Comparison of ENCODE assay signal across 8 mouse cellular contexts in genomic region chr2:25982052-25982425, GRCm38 (mm10). TPM values are rescaled to one million over a fixed set of nuclear protein-coding genes. Genes with fewer than 3 reads are reported as not detected.
DNase-seq lines count a peak whose midpoint lies in the region; ATAC-seq lines count a peak whose summit lies in the region.

No protein-coding gene starts in this region.

- no peaks in the 10 kb centered on the region for H3K27me3 ChIP-seq in hindbrain, embryonic 16.5 days (replicated peaks; ENCODE audit: control insufficient read depth, insufficient read depth, low read length)
- H3K27me3 ChIP-seq in limb, embryonic 15.5 days, result no peaks in the 10 kb centered on the region

- peak overlapping the region; percentile 82 for H3K4me3 ChIP-seq in hindbrain, embryonic 16.5 days (ENCODE audit: low read length)
- peak overlapping the region; percentile 93 for H3K4me3 ChIP-seq in limb, embryonic 15.5 days

- H3K9ac ChIP-seq in hindbrain, embryonic 16.5 days (ENCODE audit: low read depth, low read length), result peak overlapping the region; percentile 97
- H3K9ac ChIP-seq in limb, embryonic 15.5 days, result peak overlapping the region; percentile 95

- H3K27ac ChIP-seq in hindbrain, embryonic 16.5 days (ENCODE audit: low read depth, low read length), result peak overlapping the region; percentile 92
- peak overlapping the region; percentile 90; the same call in 1 of the 2 replicates for H3K27ac ChIP-seq in limb, embryonic 15.5 days

- WGBS in hindbrain, embryonic 16.5 days, result 1% methylated on average over 16 of the region's 16 CpGs
- WGBS in limb, embryonic 15.5 days, result under 1% methylated on average over 16 of the region's 16 CpGs

- peak overlapping the region; percentile 69 for H3K4me2 ChIP-seq in hindbrain, embryonic 16.5 days (ENCODE audit: low read length)
- H3K4me2 ChIP-seq in limb, embryonic 15.5 days, result peak overlapping the region; percentile 81

- ATAC-seq in hindbrain, embryonic 16.5 days, result no peak
- no peak for ATAC-seq in limb, embryonic 15.5 days (ENCODE audit: insufficient number of reproducible peaks, low FRiP score, low TSS enrichment, low read depth)

- DNase-seq in layer of hippocampus, adult 11-12 months (ENCODE audit: low spot score), result peak; percentile 42
- DNase-seq in layer of hippocampus, adult 9-10 months (ENCODE audit: low spot score), result no peak
- peak; percentile 70 for DNase-seq in cerebellum, adult 8-10 months
- DNase-seq in gastrocnemius, adult 18-20 months (ENCODE audit: low spot score), result peak; percentile 59
- DNase-seq in naive thymus-derived CD4-positive, alpha-beta T cell, adult 2 months (ENCODE audit: low read depth), result peak; percentile 49
- peak; percentile 8 to 18 for DNase-seq in thymus, postnatal 10 days (ENCODE audit: low spot score in 2 of 2)

- H3K9me3 ChIP-seq in hindbrain, embryonic 16.5 days (ENCODE audit: control insufficient read depth, low read length), result no peaks in the 10 kb centered on the region
- no peaks in the 10 kb centered on the region for H3K9me3 ChIP-seq in limb, embryonic 15.5 days

- no peaks in the 10 kb centered on the region for H3K36me3 ChIP-seq in hindbrain, embryonic 16.5 days (ENCODE audit: control insufficient read depth, insufficient read depth, low read length)
- H3K36me3 ChIP-seq in limb, embryonic 15.5 days, result no peaks in the 10 kb centered on the region

- H3K4me1 ChIP-seq in hindbrain, embryonic 16.5 days (ENCODE audit: control insufficient read depth, insufficient read depth, low read depth, low read length), result peaks cover 40% of the 10 kb centered on the region
- peaks cover 43% of the 10 kb centered on the region for H3K4me1 ChIP-seq in limb, embryonic 15.5 days

RNA-seq across cellular contexts. Expression of gene Camsap1, which starts 1.0 kb away (rescaled TPM):
- 10 to 100 TPM; 41.6 to 52.5 TPM for total RNA-seq in gastrocnemius, adult 18-20 months (2021)
- 23.6 and 46.8 TPM in 2 replicates for polyA plus RNA-seq in hindbrain, embryonic 16.5 days (2015; fragmentation: Nextera tagmentation; extraction: Ambion mirVana)
- 15.9 and 19.1 TPM in 2 replicates for polyA plus RNA-seq in limb, embryonic 15.5 days (2015; fragmentation: Nextera tagmentation; extraction: Ambion mirVana)

RNA-seq across cellular contexts. Expression of gene Ubac1, which starts 39.5 kb away (rescaled TPM):
- total RNA-seq in gastrocnemius, adult 18-20 months (2021), result 100 to 1,000 TPM; 210 to 235 TPM
- polyA plus RNA-seq in hindbrain, embryonic 16.5 days (2015; fragmentation: Nextera tagmentation; extraction: Ambion mirVana), result 139 and 141 TPM in 2 replicates
- 89.7 and 94.1 TPM in 2 replicates for polyA plus RNA-seq in limb, embryonic 15.5 days (2015; fragmentation: Nextera tagmentation; extraction: Ambion mirVana)
